Mouse (Mus musculus): ENCODE results near the gene Tsen34. TPM values are rescaled to one million over a fixed set of nuclear protein-coding genes. Genes with fewer than 3 reads are reported as not detected.
A peak's percentile ranks its signal among the peaks of the same experiment; 100 is the strongest.

The Tsen34 gene
- total and polyA plus RNA-seq, 3 experiments: 16.0 to 21.7 TPM; not detected in 1

DNA sequence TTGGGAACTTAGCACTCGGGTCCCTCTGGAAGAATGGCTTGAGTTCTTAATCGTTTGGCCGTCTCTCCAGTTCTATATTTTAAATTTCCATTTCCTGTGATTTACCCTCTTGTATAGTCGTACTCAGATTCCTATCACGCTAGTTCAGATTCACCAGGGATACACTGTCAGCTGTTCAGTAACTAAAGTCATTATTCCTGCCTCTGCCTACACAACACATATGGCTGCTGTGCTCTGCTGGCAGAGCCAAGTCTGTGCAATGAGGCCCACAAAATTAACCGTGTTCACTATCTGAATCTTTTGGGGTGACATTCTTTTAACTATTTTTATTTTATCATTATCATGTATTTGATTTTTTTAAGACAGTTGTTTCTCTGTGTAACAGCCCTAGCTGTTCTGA lies 5.8 kb downstream of the Tsen34 start:
- H3K27me3 ChIP-seq (ENCODE audit: control insufficient read depth in 1 of 2, insufficient read depth in 2 of 2, low read length in 2 of 2): no peaks in the 10 kb centered on the region
- peaks cover 0 to 5% of the 10 kb centered on the region in 2 experiments; a peak in 3 of 4 replicates for H3K36me3 ChIP-seq (ENCODE audit: control insufficient read depth in 1 of 2, insufficient read depth in 2 of 2, low read length in 2 of 2)

DNA sequence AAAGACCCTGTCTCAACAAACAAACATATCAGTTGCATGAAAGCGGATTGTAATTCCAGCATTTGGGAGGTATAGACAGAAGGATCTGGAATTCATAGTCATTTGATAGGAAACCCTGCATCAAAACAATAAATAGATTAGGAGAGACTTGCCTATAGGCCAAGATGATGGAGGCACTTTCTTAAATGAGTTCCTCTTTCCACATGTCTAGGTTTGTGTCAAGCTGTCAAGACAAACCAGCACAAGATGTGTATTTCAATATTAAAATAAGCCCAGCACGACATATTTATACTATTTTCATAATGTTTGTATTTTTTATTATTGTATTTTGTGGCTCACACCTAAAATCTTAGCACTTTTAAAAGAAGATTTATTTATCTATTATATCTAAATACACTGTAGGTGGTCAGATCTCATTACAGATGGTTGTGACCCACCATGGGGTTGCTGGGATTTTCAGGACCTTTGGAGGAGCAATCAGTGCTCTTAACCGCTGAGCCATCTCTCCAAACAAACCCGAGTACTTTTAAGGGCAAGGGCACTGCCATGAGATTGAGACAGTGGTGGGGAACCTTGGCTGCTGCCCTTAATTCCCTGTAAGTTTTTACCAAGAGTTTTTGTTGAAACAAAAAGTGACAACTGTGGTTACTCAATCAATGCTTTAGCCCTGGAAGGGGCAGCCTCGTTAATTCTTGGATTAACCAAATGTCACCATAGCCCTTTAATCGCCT lies 10.7 kb downstream of the Tsen34 start:
- Histone ChIP-seq H3K36me3 (ENCODE audit: control insufficient read depth in 1 of 2, insufficient read depth in 2 of 2, low read length in 2 of 2) (peaks cover 6 to 18% of the 10 kb centered on the region in 2 experiments), H3K9me3 (replicated peaks; ENCODE audit: insufficient read depth, low read length) (no peaks in the 10 kb centered on the region), H3K4me3 (ENCODE audit: control insufficient read depth in 1 of 2, insufficient read depth in 1 of 2, low read depth in 2 of 2, low read length in 2 of 2) (peak overlapping the region; percentile 57 to 99), H3K4me1 (ENCODE audit: control insufficient read depth in 1 of 2, insufficient read depth in 2 of 2, low read length in 2 of 2) (peaks cover 0 to 8% of the 10 kb centered on the region in 2 experiments; a peak in 1 of 4 replicates), H3K79me2 (ENCODE audit: control insufficient read depth, insufficient read depth, low read length, poor library complexity) (peaks cover 28% of the 10 kb centered on the region), H3K9ac (ENCODE audit: control insufficient read depth, low read depth, low read length, poor library complexity, severe bottlenecking) (peak overlapping the region; percentile 83), H3K27me3 (ENCODE audit: control insufficient read depth in 1 of 2, insufficient read depth in 2 of 2, low read length in 2 of 2) (no peaks in the 10 kb centered on the region), H3K27ac (ENCODE audit: control insufficient read depth, low read depth, low read length) (peak overlapping the region; percentile 78)
- TF ChIP-seq MYB (IDR thresholded peaks at IDR 0.05; ENCODE audit: low read depth, low read length): no peak
- 0 out of 4 replicates have a peak, but pooled peaks of 1 of the 2 experiments have one; percentile 7 for TF ChIP-seq EP300 (IDR thresholded peaks at IDR 0.05; ENCODE audit: low read depth in 1 of 2, low read length in 2 of 2)
- peak; percentile 29 for TF ChIP-seq RCOR1 (IDR thresholded peaks at IDR 0.05; ENCODE audit: low read depth, low read length)
- TF ChIP-seq USF2 (IDR thresholded peaks at IDR 0.05; ENCODE audit: borderline replicate concordance in 1 of 2, insufficient read depth in 1 of 2, low read depth in 1 of 2, low read length in 2 of 2): no peak
- no peak for TF ChIP-seq ETS1 (IDR thresholded peaks at IDR 0.05; ENCODE audit: low read depth, low read length)
- TF ChIP-seq MEF2A (IDR thresholded peaks at IDR 0.05; ENCODE audit: extremely low read depth, insufficient replicate concordance, low read depth, low read length, poor library complexity, severe bottlenecking): no peak
- TF ChIP-seq MXI1 (IDR thresholded peaks at IDR 0.05; ENCODE audit: low read depth, low read length): peak; percentile 82
- no peak for TF ChIP-seq ZC3H11A (IDR thresholded peaks at IDR 0.05; ENCODE audit: low read depth, low read length)
- no peak; the same call in 1 of the 2 replicates for TF ChIP-seq SIN3A (IDR thresholded peaks at IDR 0.05; ENCODE audit: low read length)
- no peak for TF ChIP-seq TBP (IDR thresholded peaks at IDR 0.05; ENCODE audit: low read depth, low read length)
- TF ChIP-seq GATA1 (IDR thresholded peaks at IDR 0.05; ENCODE audit: low read depth, low read length): no peak
- DNase-seq (ENCODE audit: low read depth, low spot score): peak; percentile 73

More for the DNA sequence above, 5.8 kb downstream of the Tsen34 start:
- Histone ChIP-seq H3K4me3 (ENCODE audit: control insufficient read depth in 1 of 2, insufficient read depth in 1 of 2, low read depth in 2 of 2, low read length in 2 of 2) (no peak overlapping the region), H3K9ac (ENCODE audit: control insufficient read depth, low read depth, low read length, poor library complexity, severe bottlenecking) (no peak overlapping the region), H3K9me3 (replicated peaks; ENCODE audit: insufficient read depth, low read length) (no peaks in the 10 kb centered on the region), H3K4me1 (ENCODE audit: control insufficient read depth in 1 of 2, insufficient read depth in 2 of 2, low read length in 2 of 2) (peaks cover 0 to 6% of the 10 kb centered on the region in 2 experiments; a peak in 1 of 4 replicates), H3K27ac (ENCODE audit: control insufficient read depth, low read depth, low read length) (no peak overlapping the region), H3K79me2 (ENCODE audit: control insufficient read depth, insufficient read depth, low read length, poor library complexity) (peaks cover 3% of the 10 kb centered on the region; the same call in 1 of the 2 replicates)
- no peak for DNase-seq (ENCODE audit: low read depth, low spot score)
- no peak for TF ChIP-seq MEF2A (IDR thresholded peaks at IDR 0.05; ENCODE audit: extremely low read depth, insufficient replicate concordance, low read depth, low read length, poor library complexity, severe bottlenecking)

Measured in MEL (cell line).